Mouse (Mus musculus): ENCODE data around the gene Cdsn.

GRCm38 (mm10) chr17:35557351-35557750 is 5.4 kb downstream of the Cdsn start:
- TF ChIP-seq HCFC1 (IDR thresholded peaks at IDR 0.05; ENCODE audit: borderline replicate concordance, insufficient read depth, low read length) (no peak), CHD2 (IDR thresholded peaks at IDR 0.05; ENCODE audit: low read depth, low read length) (no peak), ZC3H11A (IDR thresholded peaks at IDR 0.05; ENCODE audit: borderline replicate concordance, low read depth, low read length) (no peak), MAFK (IDR thresholded peaks at IDR 0.05; ENCODE audit: insufficient read depth, low read depth, low read length) (no peak)
